Mouse (Mus musculus) stomach, postnatal 0 days (tissue): Measurements from ENCODE around the gene Trib3. TPM values are rescaled to one million over a fixed set of nuclear protein-coding genes. Genes with fewer than 3 reads are reported as not detected.
A peak's percentile ranks its signal among the peaks of the same experiment; 100 is the strongest.

ENCODE experiments used
- ATAC-seq: fragments of 200-750 bp; cut with Nextera tagmentation; 2 replicates; pipeline ENCODE4 v1.8.0; 2017; ENCODE audit not compliant: low FRiP score, low TSS enrichment
- DNase-seq: peaks from one replicate; pipeline ENCODE4 v3.0.0-alpha.2; 2016; ENCODE audit warnings: low spot score
- H3K27ac ChIP-seq: fragments of 300-500 bp; sonication (generic); replicated peaks from 2 replicates; pipeline ENCODE4 v1.5.1; 2014; ENCODE audit warnings: mild to moderate bottlenecking, control low read depth
- H3K27me3 ChIP-seq: fragments of 300-500 bp; sonication (generic); 2 replicates; pipeline ENCODE4 v1.6.1; 2014; ENCODE audit warnings: low read length; ENCODE audit not compliant: control insufficient read depth, insufficient read depth
- H3K36me3 ChIP-seq: fragments of 300-500 bp; sonication (generic); 2 replicates; pipeline ENCODE4 v1.6.1; 2014; ENCODE audit warnings: low read length, mixed read lengths; ENCODE audit not compliant: control insufficient read depth, insufficient read depth
- H3K4me1 ChIP-seq: fragments of 300-500 bp; sonication (generic); replicated peaks from 2 replicates; pipeline ENCODE4 v1.6.1; 2014; ENCODE audit warnings: antibody characterized with exemption; ENCODE audit not compliant: control insufficient read depth, insufficient read depth
- H3K4me2 ChIP-seq: fragments of 300-500 bp; sonication (generic); replicated peaks from 2 replicates; pipeline ENCODE4 v1.6.1; 2014; ENCODE audit warnings: low read depth, mild to moderate bottlenecking, control low read depth, moderate library complexity
- H3K4me3 ChIP-seq: fragments of 300-500 bp; sonication (generic); 2 replicates; pipeline ENCODE4 v1.5.1; 2014; ENCODE audit warnings: low read depth, low read length, control low read depth
- H3K9ac ChIP-seq: fragments of 300-500 bp; sonication (generic); 2 replicates; pipeline ENCODE4 v1.6.1; 2014; ENCODE audit warnings: mild to moderate bottlenecking, low read length, control low read depth, mixed read lengths
- H3K9me3 ChIP-seq: fragments of 300-500 bp; sonication (generic); 2 replicates; pipeline ENCODE4 v1.6.1; 2016; ENCODE audit warnings: low read length; ENCODE audit not compliant: control insufficient read depth
- CTCF ChIP-seq: IDR thresholded peaks from 2 replicates; pipeline ENCODE4 v1.5.1; 2016; ENCODE audit warnings: antibody characterized with exemption, low read depth, mild to moderate bottlenecking, moderate library complexity
- EP300 ChIP-seq: optimal IDR thresholded peaks from 2 replicates; pipeline ENCODE3; 2016; ENCODE audit warnings: antibody characterized with exemption
- WGBS: fragments of 180-500 bp; shearing (Covaris S2); extraction: QIAGEN DNeasy Blood & Tissue Kit; methylation state at CpG from one replicate; pipeline ENCODE4 v1.1.7; 2014; 5-methylcytosine and 5-hydroxymethylcytosine counted together
- polyA plus RNA-seq: library from polyadenylated mRNA; unstranded; fragments of >200 nt; fragmentation: Nextera tagmentation; extraction: Ambion mirVana; gene quantifications from 2 replicates; pipeline ENCODE4 v1.2.1, GENCODE M21; 2015

Gene Trib3
- polyA plus RNA-seq, 1 experiment from 2014 or later = 2.9 TPM

DNA sequence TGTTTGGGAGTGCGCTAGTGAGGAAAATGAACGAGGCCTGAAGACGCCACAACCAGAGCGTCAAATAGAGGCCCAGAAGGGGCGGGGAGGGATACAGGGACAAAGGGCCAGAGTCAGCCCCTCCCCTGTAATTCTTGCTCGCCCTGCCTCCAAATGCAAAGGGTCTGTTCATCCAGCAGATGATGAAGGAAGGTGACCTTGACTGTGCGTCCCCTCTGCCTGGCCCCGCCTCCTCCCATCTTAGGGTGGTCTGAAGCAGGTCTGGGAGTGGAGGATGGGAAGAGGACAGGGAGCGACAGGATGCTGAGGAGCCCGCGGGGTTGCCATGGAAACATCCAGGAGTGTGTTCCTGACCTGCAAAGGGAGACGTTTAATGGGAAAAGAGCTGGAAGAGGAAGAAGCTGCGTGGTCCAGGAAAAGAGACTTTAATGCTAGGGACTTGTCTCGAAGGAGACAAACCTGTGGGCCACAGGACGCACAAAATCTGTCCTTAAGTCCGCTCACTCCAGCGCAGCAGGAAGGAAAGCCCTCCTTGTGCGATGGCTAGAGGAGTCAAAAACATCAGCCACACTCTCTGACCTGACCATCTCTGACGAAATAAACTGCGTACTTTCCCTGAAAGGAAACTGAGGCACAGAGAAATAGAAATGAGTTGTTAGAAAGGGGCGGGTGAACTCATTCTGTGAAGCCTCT lies 32.0 kb upstream of the Trib3 start:
- DNase-seq = no peak
- H3K4me2 ChIP-seq = no peak overlapping the region

DNA sequence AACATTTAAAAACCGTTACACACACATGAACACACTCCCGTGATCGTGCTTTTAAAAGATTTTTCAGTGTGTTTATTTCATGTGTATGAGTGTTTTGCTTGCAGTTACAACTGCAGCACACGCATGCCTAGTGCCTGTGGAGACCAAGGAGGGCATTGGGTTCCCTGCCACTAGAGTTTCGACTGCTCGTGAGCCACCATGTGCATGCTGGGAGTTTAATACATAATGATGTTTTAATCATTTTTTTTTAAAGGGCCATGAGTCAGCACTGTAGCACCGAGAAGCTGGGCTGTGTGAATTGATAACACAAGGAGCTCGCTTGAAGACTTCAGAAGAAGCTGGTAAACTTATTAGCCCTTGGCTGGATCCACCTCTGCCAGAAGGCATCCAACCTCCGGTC lies 29.7 kb upstream of the Trib3 start:
- no peaks in the 10 kb centered on the region for H3K9me3 ChIP-seq
- TF ChIP-seq EP300 = no peak
- no peak for TF ChIP-seq CTCF
- WGBS = 73% methylated on average over 9 of the region's 9 CpGs
- H3K27ac ChIP-seq = no peak overlapping the region
- no peak overlapping the region for H3K4me3 ChIP-seq
- H3K36me3 ChIP-seq = no peaks in the 10 kb centered on the region
- no peak for DNase-seq
- H3K4me1 ChIP-seq = no peaks in the 10 kb centered on the region
- H3K27me3 ChIP-seq = no peaks in the 10 kb centered on the region
- H3K9ac ChIP-seq = no peak overlapping the region
- H3K4me2 ChIP-seq = no peak overlapping the region
- ATAC-seq = no peak

More for the DNA sequence above, 32.0 kb upstream of the Trib3 start:
- 13% methylated on average over 21 of the region's 21 CpGs for WGBS
- Histone ChIP-seq H3K4me1 (no peaks in the 10 kb centered on the region), H3K27ac (no peak overlapping the region), H3K4me3 (no peak overlapping the region), H3K36me3 (no peaks in the 10 kb centered on the region), H3K27me3 (no peaks in the 10 kb centered on the region), H3K9me3 (no peaks in the 10 kb centered on the region), H3K9ac (no peak overlapping the region)
- TF ChIP-seq CTCF = no peak
- no peak for TF ChIP-seq EP300
- 0 out of 2 replicates have a peak, but pooled peaks have one; percentile 47 for ATAC-seq

DNA sequence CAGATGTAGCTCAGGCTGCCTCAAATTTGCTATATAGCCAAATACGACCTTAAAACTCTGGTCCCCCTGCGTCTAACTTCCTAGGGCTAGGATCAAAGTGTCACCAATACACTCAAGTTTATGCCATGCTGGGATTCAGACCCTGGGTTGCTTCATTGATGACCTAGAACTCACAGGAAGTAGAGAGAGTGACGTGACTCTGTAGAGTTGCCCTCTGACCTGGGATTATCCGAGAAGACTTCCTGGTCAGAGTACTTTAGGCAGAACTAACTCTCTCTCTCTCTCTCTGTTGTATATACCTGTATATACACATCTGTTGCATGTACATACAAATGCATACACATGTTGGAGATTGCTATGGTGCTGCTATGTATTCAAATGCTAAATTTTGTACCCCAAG lies 28.8 kb upstream of the Trib3 start:
- no peak for ATAC-seq
- no peak for TF ChIP-seq EP300
- TF ChIP-seq CTCF = no peak
- 66% methylated on average over 4 of the region's 4 CpGs for WGBS
- Histone ChIP-seq H3K9me3 (no peaks in the 10 kb centered on the region), H3K4me2 (no peak overlapping the region), H3K4me3 (no peak overlapping the region), H3K36me3 (no peaks in the 10 kb centered on the region), H3K27ac (no peak overlapping the region), H3K4me1 (no peaks in the 10 kb centered on the region), H3K9ac (no peak overlapping the region), H3K27me3 (no peaks in the 10 kb centered on the region)
- no peak for DNase-seq

DNA sequence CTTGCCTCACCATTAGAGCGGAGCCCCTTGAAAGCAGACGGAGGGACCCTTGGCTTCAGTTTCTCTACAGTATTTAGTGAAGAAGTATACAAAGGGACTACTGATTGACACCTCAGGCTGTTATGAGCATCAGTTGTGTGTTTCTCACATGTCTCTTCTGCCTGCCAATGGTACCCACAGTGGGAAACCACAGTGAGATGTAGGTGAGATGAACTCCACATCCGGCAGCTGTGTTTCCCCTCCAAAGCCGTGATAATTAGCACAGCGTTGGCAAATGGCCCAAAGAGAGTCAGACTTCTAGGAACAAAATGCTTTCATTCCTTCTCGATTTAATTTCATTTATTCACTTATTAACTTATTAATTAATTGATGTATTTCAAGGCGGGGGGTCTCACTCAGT lies 28.3 kb upstream of the Trib3 start:
- no peak overlapping the region for H3K4me3 ChIP-seq
- WGBS = 78% methylated on average over 7 of the region's 7 CpGs
- no peaks in the 10 kb centered on the region for H3K36me3 ChIP-seq
- ATAC-seq (no peak), DNase-seq (no peak)
- H3K9ac ChIP-seq = no peak overlapping the region
- H3K27ac ChIP-seq = no peak overlapping the region
- no peak for TF ChIP-seq CTCF
- no peak for TF ChIP-seq EP300
- no peaks in the 10 kb centered on the region for H3K27me3 ChIP-seq
- no peaks in the 10 kb centered on the region for H3K9me3 ChIP-seq
- no peak overlapping the region for H3K4me2 ChIP-seq
- no peaks in the 10 kb centered on the region for H3K4me1 ChIP-seq

DNA sequence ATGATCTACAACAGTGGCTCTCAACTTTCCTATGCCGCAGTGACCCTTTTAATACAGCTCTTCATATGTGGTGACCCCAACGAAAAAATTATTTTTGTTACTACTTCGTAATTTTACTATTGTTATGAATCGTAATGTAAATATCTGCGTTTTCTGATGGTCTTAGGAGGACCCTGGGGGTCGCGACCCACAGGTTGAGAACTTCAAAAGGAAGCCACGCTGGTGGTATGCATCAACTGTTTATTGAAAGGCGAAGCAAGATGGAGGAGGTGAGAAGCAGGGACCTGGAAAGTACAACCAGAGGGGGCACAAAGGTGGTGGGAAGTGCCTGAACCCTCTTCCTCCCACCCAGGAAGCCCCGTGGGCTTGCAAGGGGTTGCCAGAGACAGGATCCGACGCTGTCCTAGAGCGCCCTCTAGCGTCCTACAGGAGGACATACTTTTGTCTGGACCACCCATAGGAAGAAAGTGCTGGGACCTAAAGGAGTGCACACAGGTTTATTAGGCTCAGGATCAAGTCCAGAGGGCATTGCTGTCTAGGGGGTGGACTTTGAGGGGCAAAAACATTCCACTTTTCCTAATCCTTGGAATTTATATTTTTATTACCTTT lies 24.8 kb upstream of the Trib3 start:
- Histone ChIP-seq H3K9ac (no peak overlapping the region), H3K27me3 (no peaks in the 10 kb centered on the region), H3K36me3 (no peaks in the 10 kb centered on the region), H3K9me3 (no peaks in the 10 kb centered on the region), H3K4me3 (no peak overlapping the region), H3K27ac (no peak overlapping the region), H3K4me2 (no peak overlapping the region), H3K4me1 (no peaks in the 10 kb centered on the region)
- 25% methylated on average over 14 of the region's 14 CpGs for WGBS
- TF ChIP-seq CTCF (peak; percentile 96), EP300 (no peak)
- 0 out of 2 replicates have a peak, but pooled peaks have one; percentile 35 for ATAC-seq
- DNase-seq = peak; percentile 65

DNA sequence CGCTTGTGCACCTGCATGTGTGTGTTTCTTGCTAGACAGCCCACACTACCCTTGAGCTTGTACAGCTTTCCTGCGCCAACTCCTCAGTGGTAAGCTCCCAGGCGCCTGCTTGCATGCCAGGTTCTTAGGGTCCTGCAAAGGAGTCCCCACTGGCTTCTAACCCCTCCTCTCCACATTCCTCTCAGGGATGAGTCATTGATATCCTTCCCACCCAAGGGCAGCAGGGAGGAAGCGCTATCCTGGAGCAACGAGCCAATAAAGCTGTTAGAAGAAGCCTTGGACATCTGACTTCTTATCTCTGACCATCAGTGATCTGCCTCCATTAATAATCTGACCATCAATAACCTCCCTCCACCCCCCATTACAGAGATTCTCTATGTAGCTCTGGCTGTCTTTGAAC lies 24.1 kb upstream of the Trib3 start:
- Histone ChIP-seq H3K4me1 (no peaks in the 10 kb centered on the region), H3K27ac (no peak overlapping the region), H3K27me3 (no peaks in the 10 kb centered on the region), H3K4me2 (no peak overlapping the region), H3K4me3 (no peak overlapping the region), H3K9me3 (no peaks in the 10 kb centered on the region), H3K9ac (no peak overlapping the region), H3K36me3 (no peaks in the 10 kb centered on the region)
- DNase-seq (no peak), ATAC-seq (no peak)
- TF ChIP-seq EP300 = no peak
- no peak for TF ChIP-seq CTCF
- whole genome bisulfite sequencing = 62% methylated on average over 5 of the region's 5 CpGs
